25 mouse cellular contexts compared by ENCODE assay signal in the genomic region with DNA sequence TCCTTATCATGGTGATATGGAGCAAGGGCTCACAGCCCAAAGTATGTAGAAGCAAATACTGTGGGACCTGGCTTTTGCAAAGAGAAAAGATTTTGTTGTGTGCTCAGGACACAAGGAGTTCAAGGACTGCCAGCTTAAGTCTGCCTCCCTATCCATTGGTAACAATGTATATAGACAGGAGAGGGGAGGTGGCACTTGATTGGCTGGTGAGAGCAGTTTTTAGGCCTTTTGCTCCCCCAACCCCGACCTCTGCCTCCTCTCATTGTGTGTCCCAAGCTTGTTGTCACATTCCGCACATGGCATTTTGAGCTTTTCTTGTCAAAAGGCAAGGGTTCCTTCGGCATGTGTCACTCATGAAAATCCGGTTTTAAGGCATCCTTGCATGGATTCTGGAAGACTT.
"Had no signal": no experiment of that assay in that cellular context is flagged by ENCODE, and none has a peak within 500 bp of the region (broad histone marks: within the 10 kb centered on the region; RNA-seq: fewer than 3 reads in every experiment).

No protein-coding gene starts in this region.

- H3K4me3 ChIP-seq: heart, embryonic 10.5 days; heart, embryonic 12.5 days; hindbrain, embryonic 13.5 days; hindbrain, embryonic 15.5 days; kidney, embryonic 15.5 days; limb, embryonic 13.5 days; limb, embryonic 15.5 days; liver, embryonic 12.5 days had no signal

- DNase-seq: gastrocnemius, postnatal 14 days; gastrocnemius, postnatal 36 days; heart, adult 18-20 months; heart, postnatal 14 days; heart, postnatal 36 days; kidney, adult 11 months; kidney, adult 2 months; kidney, adult 9 months; kidney, postnatal 14 days; kidney, postnatal 36 days; layer of hippocampus, adult 9-11 months; layer of hippocampus, postnatal 36 days; left cerebral cortex, postnatal 4 days had no signal

- H3K36me3 ChIP-seq: heart, embryonic 10.5 days; hindbrain, embryonic 13.5 days; hindbrain, embryonic 15.5 days; limb, embryonic 15.5 days; liver, embryonic 12.5 days had no signal

- H3K4me2 ChIP-seq: heart, embryonic 12.5 days; hindbrain, embryonic 13.5 days; hindbrain, embryonic 15.5 days; kidney, embryonic 15.5 days; limb, embryonic 13.5 days; limb, embryonic 15.5 days; liver, embryonic 12.5 days had no signal

- H3K27me3 ChIP-seq: heart, embryonic 12.5 days; hindbrain, embryonic 13.5 days; hindbrain, embryonic 15.5 days; kidney, embryonic 15.5 days; limb, embryonic 13.5 days; limb, embryonic 15.5 days; liver, embryonic 12.5 days had no signal

- ATAC-seq: hindbrain, postnatal 0 days; intestine, embryonic 16.5 days; liver, embryonic 12.5 days had no signal

- H3K9me3 ChIP-seq: heart, embryonic 10.5 days; heart, embryonic 12.5 days; hindbrain, embryonic 13.5 days; hindbrain, embryonic 15.5 days; kidney, embryonic 15.5 days; limb, embryonic 13.5 days; limb, embryonic 15.5 days; liver, embryonic 12.5 days had no signal

- H3K9ac ChIP-seq: heart, embryonic 12.5 days; hindbrain, embryonic 13.5 days; hindbrain, embryonic 15.5 days; kidney, embryonic 15.5 days; limb, embryonic 13.5 days; limb, embryonic 15.5 days; liver, embryonic 12.5 days; liver, embryonic 14.5 days had no signal

- H3K27ac ChIP-seq: hindbrain, embryonic 15.5 days; hindbrain, postnatal 0 days; kidney, embryonic 15.5 days; kidney, postnatal 0 days; limb, embryonic 15.5 days; liver, embryonic 12.5 days; liver, embryonic 14.5 days had no signal

- H3K4me1 ChIP-seq: liver, embryonic 12.5 days had no signal
